21 mouse cellular contexts compared by ENCODE assay signal in genomic region chr5:135908989-135909388, GRCm38 (mm10). TPM values are rescaled to one million over a fixed set of nuclear protein-coding genes. Genes with fewer than 3 reads are reported as not detected.
DNase-seq lines count a peak whose midpoint lies in the region; ATAC-seq and TF ChIP-seq lines count a peak whose summit lies in the region.
"Had no signal": no experiment of that assay in that cellular context is flagged by ENCODE, and none has a peak within 500 bp of the region (broad histone marks: within the 10 kb centered on the region; RNA-seq: fewer than 3 reads in every experiment).

No protein-coding gene starts in this region.

- peaks cover 5% of the 10 kb centered on the region; the same call in 1 of the 2 replicates for H3K36me3 ChIP-seq in liver, adult 2 months (ENCODE audit: control insufficient read depth, insufficient read depth, low read length)
- H3K36me3 ChIP-seq in liver, embryonic 12.5 days = peaks cover 78% of the 10 kb centered on the region

- ATAC-seq in liver, embryonic 12.5 days = no peak; the same call in 1 of the 2 replicates
- ATAC-seq: CD4-positive, CD25-positive, alpha-beta regulatory T cell, adult 4 months; inflammation-experienced regulatory T-cells, adult 6 months; midbrain, embryonic 16.5 days had no signal

- H3K27ac ChIP-seq in liver, adult 2 months (replicated peaks; ENCODE audit: insufficient read depth, low read depth, low read length) = peak overlapping the region; percentile 81
- H3K27ac ChIP-seq in bone marrow, adult 2 months (ENCODE audit: control insufficient read depth, insufficient read depth, low read depth, low read length, poor library complexity) = peak overlapping the region; percentile 29; the same call in 1 of the 2 replicates
- peak overlapping the region; percentile 3; the same call in 1 of the 2 replicates for H3K27ac ChIP-seq in liver, embryonic 12.5 days
- H3K27ac ChIP-seq: embryonic facial prominence, embryonic 12.5 days; heart, embryonic 15.5 days; hindbrain, embryonic 10.5 days; kidney, embryonic 15.5 days; neural tube, embryonic 12.5 days had no signal

- peaks cover 8% of the 10 kb centered on the region; the same call in 1 of the 2 replicates for H3K79me2 ChIP-seq in liver, adult 2 months (ENCODE audit: control insufficient read depth, insufficient read depth, low read length)

- 50% methylated on average over 16 of the region's 16 CpGs for WGBS in liver, adult 2 months
- 67% methylated on average over 16 of the region's 16 CpGs for WGBS in bone marrow, adult 2 months
- 89% methylated on average over 16 of the region's 16 CpGs for WGBS in liver, embryonic 12.5 days (ENCODE audit: insufficient replicate concordance)

- H3K4me2 ChIP-seq in liver, embryonic 12.5 days = no peak overlapping the region
- H3K4me2 ChIP-seq: embryonic facial prominence, embryonic 12.5 days; heart, embryonic 15.5 days; kidney, embryonic 15.5 days; lung, embryonic 14.5 days; neural tube, embryonic 12.5 days had no signal

- peak; percentile 61 for DNase-seq in liver, adult 2 months (ENCODE audit: extremely low read depth, low read depth, low spot score)
- no peak for DNase-seq in liver
- DNase-seq in lung, postnatal 4 days = peak; percentile 44 to 62
- no peak for DNase-seq in neural tube, embryonic 10.5 days (ENCODE audit: extremely low spot score, low spot score)
- DNase-seq in gastrocnemius, postnatal 25 days = no peak
- DNase-seq: adrenal gland, postnatal 36 days; cerebellum, postnatal 36 days; layer of hippocampus, adult 9-11 months; lung, embryonic 14.5 days; thymus, adult 18-20 months had no signal

- H3K27me3 ChIP-seq in liver, adult 2 months (ENCODE audit: control insufficient read depth, insufficient read depth, low read length) = no peaks in the 10 kb centered on the region
- no peaks in the 10 kb centered on the region for H3K27me3 ChIP-seq in liver, embryonic 12.5 days (replicated peaks)
- H3K27me3 ChIP-seq: embryonic facial prominence, embryonic 12.5 days; heart, embryonic 15.5 days; kidney, embryonic 15.5 days; neural tube, embryonic 12.5 days had no signal

- no peak for TF ChIP-seq CTCF in liver, adult 2 months (IDR thresholded peaks at IDR 0.05; ENCODE audit: low read depth, low read length)
- no peak for TF ChIP-seq CTCF in bone marrow, adult 2 months (IDR thresholded peaks at IDR 0.05; ENCODE audit: control insufficient read depth, insufficient read depth, low read length)

- H3K4me1 ChIP-seq in liver, adult 2 months (ENCODE audit: control insufficient read depth, insufficient read depth, low read length) = peaks cover 40% of the 10 kb centered on the region
- H3K4me1 ChIP-seq in bone marrow, adult 2 months (ENCODE audit: control insufficient read depth, insufficient read depth, low read length) = peaks cover 5% of the 10 kb centered on the region; the same call in 1 of the 2 replicates
- H3K4me1 ChIP-seq in liver, embryonic 12.5 days = peaks cover 70% of the 10 kb centered on the region
- H3K4me1 ChIP-seq: neural tube, embryonic 12.5 days had no signal

- H3K4me3 ChIP-seq in liver, adult 2 months (ENCODE audit: insufficient read depth, low read depth, low read length) = no peak overlapping the region
- H3K4me3 ChIP-seq in bone marrow, adult 2 months (replicated peaks; ENCODE audit: control insufficient read depth, low read depth, low read length) = no peak overlapping the region
- no peak overlapping the region for H3K4me3 ChIP-seq in liver, embryonic 12.5 days
- H3K4me3 ChIP-seq: embryonic facial prominence, embryonic 12.5 days; heart, embryonic 15.5 days; hindbrain, embryonic 10.5 days; kidney, embryonic 15.5 days; neural tube, embryonic 12.5 days had no signal

- no peaks in the 10 kb centered on the region for H3K9me3 ChIP-seq in liver, embryonic 12.5 days (replicated peaks)
- H3K9me3 ChIP-seq: embryonic facial prominence, embryonic 12.5 days; heart, embryonic 15.5 days; hindbrain, embryonic 10.5 days; kidney, embryonic 15.5 days; neural tube, embryonic 12.5 days had no signal

- peak overlapping the region; percentile 39 for H3K9ac ChIP-seq in liver, adult 2 months (ENCODE audit: low read depth, low read length)
- no peak overlapping the region for H3K9ac ChIP-seq in liver, embryonic 12.5 days
- H3K9ac ChIP-seq: embryonic facial prominence, embryonic 12.5 days; heart, embryonic 15.5 days; kidney, embryonic 15.5 days; lung, embryonic 14.5 days; neural tube, embryonic 12.5 days had no signal

- TF ChIP-seq POLR2A in liver, adult 2 months (IDR thresholded peaks at IDR 0.05; ENCODE audit: extremely low read depth, insufficient read depth, low read length) = no peak
- TF ChIP-seq POLR2A in bone marrow, adult 2 months (IDR thresholded peaks at IDR 0.05; ENCODE audit: borderline replicate concordance, control insufficient read depth, low read depth, low read length) = no peak

RNA-seq across cellular contexts. Expression of gene Hspb1, which starts 21.3 kb away (rescaled TPM):
- 18.9 and 19.5 TPM in 2 replicates for total RNA-seq in liver, adult 2 months (2014; rRNA removed)
- 10.9 and 24.3 TPM in 2 replicates for polyA plus RNA-seq in liver, adult 2 months (2012; rRNA removed)
- 1.5 and 71.0 TPM in 2 replicates for polyA plus RNA-seq in bone marrow, adult 2 months (2011; ENCODE audit: insufficient read depth, insufficient read length, low replicate concordance, missing spikeins)
- 7.4 TPM in 2 replicates for polyA plus RNA-seq in liver, embryonic 12.5 days (2016; fragmentation: Nextera tagmentation; extraction: Ambion mirVana)
- 100 to 1,000 TPM; 290 to 454 TPM for total RNA-seq in gastrocnemius, postnatal 25 days (2021)
- total RNA-seq: granulocyte monocyte progenitor cell, adult 5-6 weeks had no signal

RNA-seq across cellular contexts. Expression of gene Ywhag, which starts 25.4 kb away (rescaled TPM):
- total RNA-seq in liver, adult 2 months (2014; rRNA removed) = 23.0 and 30.9 TPM in 2 replicates
- polyA plus RNA-seq in liver, adult 2 months (2012; rRNA removed) = 42.4 and 50.4 TPM in 2 replicates
- polyA plus RNA-seq in bone marrow, adult 2 months (2011; ENCODE audit: insufficient read depth, insufficient read length, low replicate concordance, missing spikeins) = 26.9 and 58.1 TPM in 2 replicates
- polyA plus RNA-seq in liver, embryonic 12.5 days (2016; fragmentation: Nextera tagmentation; extraction: Ambion mirVana) = 121 and 128 TPM in 2 replicates
- 100 to 1,000 TPM; 282 to 288 TPM for total RNA-seq in gastrocnemius, postnatal 25 days (2021)

Comparison
In these comparisons a context has a peak if more than half of its experiments do, and no peak if none do; other contexts are left out.
1. DNase-seq: peak in liver, adult 2 months (single experiment) and lung, postnatal 4 days (2 of 2); none in liver (single experiment), neural tube, embryonic 10.5 days (single experiment) and gastrocnemius, postnatal 25 days (single experiment).
2. H3K27ac ChIP-seq: peak in every context shown above with its lines; median percentile 81 in liver, adult 2 months; 29 in bone marrow, adult 2 months; 3 in liver, embryonic 12.5 days.